Mouse (Mus musculus) liver, embryonic 14.5 days (tissue): ENCODE results near the gene Runx2. TPM values are rescaled to one million over a fixed set of nuclear protein-coding genes. Genes with fewer than 3 reads are reported as not detected.

Experiments
- ATAC-seq: fragments of 200-750 bp; cut with Nextera tagmentation; 2 replicates; pipeline ENCODE4 v1.8.0; 2017; ENCODE audit warnings: moderate number of reproducible peaks, mild to moderate bottlenecking, moderate library complexity; ENCODE audit not compliant: insufficient read depth
- DNase-seq, 3 experiments: peaks; one replicate each; pipeline ENCODE4 v3.0.0-alpha.2; 2012 to 2013; ENCODE audit warnings: low read depth in 3 of 3, low spot score in 3 of 3
- H3K27ac ChIP-seq: fragments of 300-500 bp; sonication (generic); 2 replicates; pipeline ENCODE4 v1.5.1; 2014; ENCODE audit warnings: moderate library complexity, mild to moderate bottlenecking, control low read depth, inconsistent platforms
- H3K27me3 ChIP-seq: fragments of 300-500 bp; sonication (generic); 2 replicates; pipeline ENCODE4 v1.6.1; 2014; ENCODE audit warnings: mild to moderate bottlenecking, low read length, moderate library complexity; ENCODE audit not compliant: control insufficient read depth, insufficient read depth
- H3K36me3 ChIP-seq: fragments of 300-500 bp; sonication (generic); replicated peaks from 2 replicates; pipeline ENCODE4 v1.6.1; 2014; ENCODE audit warnings: low read depth; ENCODE audit not compliant: control insufficient read depth, insufficient read depth
- H3K4me1 ChIP-seq, 2 experiments: fragments of 200-500 bp in 1 of 2; fragments of 300-500 bp in 1 of 2; sonication (generic) in 1 of 2; replicated peaks; 2 replicates each; pipeline ENCODE4 v1.6.1; 2012 to 2014; ENCODE audit warnings: antibody characterized with exemption in 1 of 2, inconsistent platforms in 1 of 2, low read length in 1 of 2; ENCODE audit not compliant: control insufficient read depth in 2 of 2, insufficient read depth in 2 of 2
- H3K4me2 ChIP-seq: fragments of 300-500 bp; sonication (generic); 2 replicates; pipeline ENCODE4 v1.6.1; 2014; ENCODE audit warnings: low read depth, mild to moderate bottlenecking, control low read depth, moderate library complexity
- H3K4me3 ChIP-seq, 2 experiments: fragments of 200-500 bp in 1 of 2; fragments of 300-500 bp in 1 of 2; sonication (generic) in 1 of 2; 2 replicates each; pipeline ENCODE4 v1.5.1; 2012 to 2014; ENCODE audit warnings: low read depth in 2 of 2, low read length in 2 of 2, mild to moderate bottlenecking in 2 of 2, control low read depth in 1 of 2, inconsistent platforms in 1 of 2, moderate library complexity in 1 of 2; ENCODE audit not compliant: insufficient read depth in 1 of 2
- H3K9ac ChIP-seq: fragments of 300-500 bp; sonication (generic); replicated peaks from 2 replicates; pipeline ENCODE4 v1.6.1; 2014; ENCODE audit warnings: mild to moderate bottlenecking, control low read depth, moderate library complexity
- H3K9me3 ChIP-seq: fragments of 300-500 bp; sonication (generic); 2 replicates; pipeline ENCODE4 v1.6.1; 2016; ENCODE audit warnings: low read length, mixed read lengths; ENCODE audit not compliant: control insufficient read depth
- CTCF ChIP-seq: IDR thresholded peaks from 2 replicates; pipeline ENCODE4 v1.5.1; 2016; ENCODE audit warnings: antibody characterized with exemption, low read depth, control low read depth
- EP300 ChIP-seq: IDR thresholded peaks from 2 replicates; pipeline ENCODE4 v1.6.1; 2016; ENCODE audit warnings: antibody characterized with exemption, low read depth
- WGBS: fragments of 180-500 bp; shearing (Covaris S2); extraction: QIAGEN DNeasy Blood & Tissue Kit; methylation state at CpG from one replicate; pipeline ENCODE4 v1.1.7; 2014; ENCODE audit not compliant: insufficient replicate concordance; 5-methylcytosine and 5-hydroxymethylcytosine counted together
- polyA plus RNA-seq, 2 experiments: library from polyadenylated mRNA; depleted of rRNA in 1 of 2; stranded (reverse) in 1 of 2; unstranded in 1 of 2; fragments of >200 nt; fragmentation: Nextera tagmentation in 1 of 2; extraction: Ambion mirVana in 1 of 2; gene quantifications; 2 replicates each; pipeline versions ENCODE4 v1.2.1 to v1.2.3; 2012 to 2014

Gene Runx2
- polyA plus RNA-seq, 2 experiments = 0.58 to 0.65 TPM

GRCm38 (mm10) chr17:44569020-44569621 lies 245.5 kb downstream of the Runx2 start:
- WGBS = 60% methylated on average over 8 of the region's 8 CpGs
- Histone ChIP-seq H3K4me1 (no peaks in the 10 kb centered on the region), H3K4me3 (no peak overlapping the region), H3K27ac (no peak overlapping the region), H3K9ac (no peak overlapping the region), H3K4me2 (no peak overlapping the region), H3K9me3 (no peaks in the 10 kb centered on the region), H3K36me3 (no peaks in the 10 kb centered on the region), H3K27me3 (no peaks in the 10 kb centered on the region)
- TF ChIP-seq EP300 (no peak), CTCF (no peak)
- DNase-seq (no peak), ATAC-seq (no peak)

- no peak for DNase-seq
- H3K4me1 ChIP-seq = no peaks in the 10 kb centered on the region
- TF ChIP-seq EP300 = no peak
- TF ChIP-seq CTCF = no peak
- H3K27ac ChIP-seq = no peak overlapping the region
- no peak for ATAC-seq
- no peak overlapping the region for H3K9ac ChIP-seq
- no peaks in the 10 kb centered on the region for H3K36me3 ChIP-seq
- H3K4me3 ChIP-seq = no peak overlapping the region
- no peaks in the 10 kb centered on the region for H3K9me3 ChIP-seq
- 58% methylated on average over 5 of the region's 5 CpGs for WGBS
- H3K27me3 ChIP-seq = no peaks in the 10 kb centered on the region
- H3K4me2 ChIP-seq = no peak overlapping the region
These were observed 247.6 kb downstream of the Runx2 start for GRCm38 (mm10) chr17:44566992-44567391.

GRCm38 (mm10) chr17:44565884-44566515 lies 248.6 kb downstream of the Runx2 start:
- H3K9ac ChIP-seq = no peak overlapping the region
- no peaks in the 10 kb centered on the region for H3K9me3 ChIP-seq
- ATAC-seq (no peak), DNase-seq (no peak)
- H3K4me2 ChIP-seq = no peak overlapping the region
- H3K4me1 ChIP-seq = no peaks in the 10 kb centered on the region
- no peak overlapping the region for H3K4me3 ChIP-seq
- no peaks in the 10 kb centered on the region for H3K36me3 ChIP-seq
- TF ChIP-seq CTCF (no peak), EP300 (no peak)
- H3K27me3 ChIP-seq = no peaks in the 10 kb centered on the region
- WGBS = 63% methylated on average over 8 of the region's 8 CpGs
- no peak overlapping the region for H3K27ac ChIP-seq

- H3K4me2 ChIP-seq = no peak overlapping the region
- no peak overlapping the region for H3K27ac ChIP-seq
- TF ChIP-seq CTCF (no peak), EP300 (no peak)
- no peaks in the 10 kb centered on the region for H3K4me1 ChIP-seq
- no peaks in the 10 kb centered on the region for H3K9me3 ChIP-seq
- no peaks in the 10 kb centered on the region for H3K36me3 ChIP-seq
- 68% methylated on average over 14 of the region's 14 CpGs for WGBS
- no peak for DNase-seq
- ATAC-seq = no peak
- H3K4me3 ChIP-seq = no peak overlapping the region
- no peak overlapping the region for H3K9ac ChIP-seq
- no peaks in the 10 kb centered on the region for H3K27me3 ChIP-seq
These were observed 249.2 kb downstream of the Runx2 start for GRCm38 (mm10) chr17:44565311-44565831.

- Histone ChIP-seq H3K27ac (no peak overlapping the region), H3K4me2 (no peak overlapping the region), H3K27me3 (no peaks in the 10 kb centered on the region), H3K4me1 (no peaks in the 10 kb centered on the region), H3K9ac (no peak overlapping the region), H3K9me3 (no peaks in the 10 kb centered on the region), H3K4me3 (no peak overlapping the region), H3K36me3 (no peaks in the 10 kb centered on the region)
- TF ChIP-seq CTCF = no peak
- no peak for TF ChIP-seq EP300
- DNase-seq (no peak), ATAC-seq (no peak)
- 71% methylated on average over 4 of the region's 4 CpGs for WGBS
These were observed 249.9 kb downstream of the Runx2 start for GRCm38 (mm10) chr17:44564611-44565198.
